Comparison of ENCODE assay signal across 16 mouse cellular contexts in genomic region chr8:114986971-114987370, GRCm38 (mm10).
"Had no signal": no experiment of that assay in that cellular context is flagged by ENCODE, and none has a peak within 500 bp of the region (broad histone marks: within the 10 kb centered on the region; RNA-seq: fewer than 3 reads in every experiment).

No protein-coding gene starts in this region.

- H3K9me3 ChIP-seq: liver, embryonic 13.5 days; midbrain, embryonic 10.5 days; neural tube, embryonic 12.5 days; neural tube, embryonic 15.5 days had no signal

- H3K4me2 ChIP-seq: liver, embryonic 13.5 days; neural tube, embryonic 12.5 days; neural tube, embryonic 15.5 days had no signal

- H3K27me3 ChIP-seq: liver, embryonic 13.5 days; megakaryocyte, embryonic 14.5 days; neural tube, embryonic 12.5 days had no signal

- H3K4me3 ChIP-seq: left cerebral cortex, adult 2 months; liver, embryonic 13.5 days; megakaryocyte, embryonic 14.5 days; midbrain, embryonic 10.5 days; neural tube, embryonic 12.5 days; neural tube, embryonic 15.5 days had no signal

- DNase-seq: kidney, adult 18-20 months; kidney, adult 9 months; kidney, postnatal 25 days; layer of hippocampus, postnatal 36 days; liver, embryonic 13.5 days; lung, adult 2 months; midbrain, embryonic 14.5 days; retina, postnatal 1 day; thymus, adult 18-20 months; thymus, postnatal 36 days had no signal

- H3K27ac ChIP-seq: left cerebral cortex, adult 2 months; liver, embryonic 13.5 days; midbrain, embryonic 10.5 days; neural tube, embryonic 12.5 days; neural tube, embryonic 15.5 days had no signal

- H3K4me1 ChIP-seq: liver, embryonic 13.5 days; megakaryocyte, embryonic 14.5 days had no signal

- H3K36me3 ChIP-seq: liver, embryonic 13.5 days; midbrain, embryonic 10.5 days; neural tube, embryonic 12.5 days; neural tube, embryonic 15.5 days had no signal

- ATAC-seq: lung, postnatal 0 days had no signal

- H3K9ac ChIP-seq: liver, embryonic 13.5 days; neural tube, embryonic 12.5 days; neural tube, embryonic 15.5 days had no signal
